Comparison of ENCODE assay signal across 8 mouse cellular contexts in the genomic region with DNA sequence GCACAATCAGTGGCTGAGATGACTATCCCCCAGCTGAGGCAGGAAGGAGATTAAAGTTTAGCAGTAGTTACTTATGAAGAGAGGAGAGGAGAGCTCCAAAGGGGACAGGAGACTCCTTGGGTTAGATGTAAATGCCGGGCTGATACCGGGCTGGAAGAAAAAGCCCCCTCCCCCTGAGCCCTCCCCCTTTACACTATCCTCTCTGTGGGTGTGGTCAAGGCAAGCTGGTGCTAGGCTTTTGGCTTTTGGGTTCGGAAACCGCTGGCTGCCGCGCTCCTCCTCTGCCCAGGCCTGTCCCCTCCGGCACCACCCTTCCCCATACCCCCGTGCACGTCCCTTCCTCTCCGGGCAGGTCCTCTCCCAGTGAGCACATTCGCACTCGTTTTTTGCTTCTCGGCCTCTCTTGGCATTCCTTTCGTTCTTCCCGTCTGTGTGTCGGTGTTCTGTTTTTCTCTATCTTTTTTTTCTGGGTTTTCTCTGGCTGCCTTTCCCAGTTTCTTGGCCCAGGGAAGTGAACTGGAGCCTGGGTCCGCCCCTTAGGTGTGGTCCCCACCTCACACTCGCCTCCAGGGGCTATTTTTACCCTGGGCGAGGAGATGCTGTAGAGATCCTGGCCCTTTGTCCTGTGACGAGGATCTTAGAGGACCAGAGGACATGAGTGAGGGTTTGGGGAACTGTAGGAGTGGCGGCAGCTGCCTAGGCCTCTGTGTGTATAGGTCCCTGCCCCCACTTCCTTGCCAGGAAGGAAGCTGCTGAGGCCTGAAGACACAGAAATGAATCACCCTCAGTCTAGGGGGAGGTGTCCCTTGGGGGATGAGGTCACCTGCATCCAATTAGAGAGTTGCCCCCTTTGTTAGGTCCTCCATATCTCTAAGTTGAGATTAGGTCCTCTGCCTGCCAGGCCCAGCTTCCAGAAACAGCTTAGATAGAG. TPM values are rescaled to one million over a fixed set of nuclear protein-coding genes. Genes with fewer than 3 reads are reported as not detected.
DNase-seq lines count a peak whose midpoint lies in the region; ATAC-seq and TF ChIP-seq lines count a peak whose summit lies in the region.

No protein-coding gene starts in this region.

- intact Hi-C loops in left cerebral cortex, postnatal 4 days (cut with DNase I): no loop called here
- intact Hi-C loops in gastrocnemius, postnatal 14 days (cut with DNase I; ENCODE audit: low total_unique reads): no loop called here

- H3K4me1 ChIP-seq in liver, postnatal 0 days (ENCODE audit: insufficient read depth): peaks cover 38% of the 10 kb centered on the region
- H3K4me1 ChIP-seq in neural tube, embryonic 12.5 days: peaks cover 52% of the 10 kb centered on the region

- H3K9ac ChIP-seq in liver, postnatal 0 days (replicated peaks): peak overlapping the region; percentile 87
- peak overlapping the region; percentile 80 for H3K9ac ChIP-seq in neural tube, embryonic 12.5 days

- peak overlapping the region; percentile 99 for H3K4me2 ChIP-seq in liver, postnatal 0 days (ENCODE audit: low read depth, low read length)
- peak overlapping the region; percentile 82 for H3K4me2 ChIP-seq in neural tube, embryonic 12.5 days (replicated peaks)

- TF ChIP-seq EP300 in liver, postnatal 0 days (IDR thresholded peaks at IDR 0.05; ENCODE audit: low read depth): peak; percentile 29; the same call in 1 of the 2 replicates

- H3K27ac ChIP-seq in liver, postnatal 0 days (ENCODE audit: low read depth): peak overlapping the region; percentile 98
- H3K27ac ChIP-seq in neural tube, embryonic 12.5 days: peak overlapping the region; percentile 83

- DNase-seq in left cerebral cortex, postnatal 4 days: peak; percentile 86
- no peak for DNase-seq in left cerebral cortex, adult 18-20 months (ENCODE audit: low spot score in 2 of 2)
- DNase-seq in cerebellum, postnatal 14 days: peak; percentile 68 to 80
- DNase-seq in gastrocnemius, postnatal 14 days: peak; percentile 63
- peak; percentile 76 for DNase-seq in liver, postnatal 0 days
- peak; percentile 67 to 82 for DNase-seq in thymus, postnatal 36 days

- WGBS in liver, postnatal 0 days (ENCODE audit: insufficient replicate concordance): 4% methylated on average over 21 of the region's 21 CpGs
- WGBS in neural tube, embryonic 12.5 days: 2% methylated on average over 21 of the region's 21 CpGs

- no peaks in the 10 kb centered on the region for H3K9me3 ChIP-seq in liver, postnatal 0 days (ENCODE audit: low read length)
- no peaks in the 10 kb centered on the region for H3K9me3 ChIP-seq in neural tube, embryonic 12.5 days

- H3K4me3 ChIP-seq in liver, postnatal 0 days (ENCODE audit: low read depth, low read length): peak overlapping the region; percentile 68
- peak overlapping the region; percentile 42 for H3K4me3 ChIP-seq in neural tube, embryonic 12.5 days

- peak; percentile 82 for ATAC-seq in inflammation-experienced regulatory T-cells, adult 6 months
- peak; percentile 53 for ATAC-seq in liver, postnatal 0 days
- peak; percentile 61 for ATAC-seq in neural tube, embryonic 12.5 days (ENCODE audit: low FRiP score, low read depth)

- TF ChIP-seq CTCF in liver, postnatal 0 days (IDR thresholded peaks at IDR 0.05; ENCODE audit: low read depth): no peak

- no peaks in the 10 kb centered on the region for H3K27me3 ChIP-seq in liver, postnatal 0 days (ENCODE audit: insufficient read depth, low read length)
- H3K27me3 ChIP-seq in neural tube, embryonic 12.5 days (replicated peaks): no peaks in the 10 kb centered on the region

- H3K36me3 ChIP-seq in liver, postnatal 0 days (replicated peaks; ENCODE audit: insufficient read depth, low read length): peaks cover 41% of the 10 kb centered on the region
- H3K36me3 ChIP-seq in neural tube, embryonic 12.5 days: peaks cover 33% of the 10 kb centered on the region

RNA-seq across cellular contexts. Expression of gene Clic1, which starts 1.7 kb away (rescaled TPM):
- total RNA-seq in left cerebral cortex, postnatal 4 days (2021): 10 to 100 TPM; 20.2 to 20.3 TPM
- total RNA-seq in left cerebral cortex, adult 18-20 months (2021): 10 to 100 TPM in 1 of 2 experiments, 1 to 10 TPM in 1; 9.1 to 10.2 TPM
- 10 to 100 TPM; 28.3 to 32.5 TPM for total RNA-seq in gastrocnemius, postnatal 14 days (2021)
- polyA plus RNA-seq in inflammation-experienced regulatory T-cells, adult 6 months (2017; shearing (Covaris generic)): 100 to 1,000 TPM; 487 to 766 (median 514) TPM
- 98.6 and 102 TPM in 2 replicates for polyA plus RNA-seq in liver, postnatal 0 days (2015; fragmentation: Nextera tagmentation; extraction: Ambion mirVana)
- 169 and 178 TPM in 2 replicates for polyA plus RNA-seq in neural tube, embryonic 12.5 days (2016; fragmentation: Nextera tagmentation; extraction: Ambion mirVana)

RNA-seq across cellular contexts. Expression of gene Msh5, which starts 4.9 kb away (rescaled TPM):
- total RNA-seq in left cerebral cortex, postnatal 4 days (2021): 1 to 10 TPM; 2.0 to 3.2 TPM
- total RNA-seq in left cerebral cortex, adult 18-20 months (2021): under 1 TPM; 0.65 to 0.68 TPM
- under 1 TPM; 0.84 to 0.94 TPM for total RNA-seq in gastrocnemius, postnatal 14 days (2021)
- 1 to 10 TPM; 1.3 to 1.4 (median 1.4) TPM for polyA plus RNA-seq in inflammation-experienced regulatory T-cells, adult 6 months (2017; shearing (Covaris generic))
- 3.8 and 4.2 TPM in 2 replicates for polyA plus RNA-seq in liver, postnatal 0 days (2015; fragmentation: Nextera tagmentation; extraction: Ambion mirVana)
- polyA plus RNA-seq in neural tube, embryonic 12.5 days (2016; fragmentation: Nextera tagmentation; extraction: Ambion mirVana): 3.1 and 4.1 TPM in 2 replicates

RNA-seq across cellular contexts. Expression of gene Ddah2, which starts 7.4 kb away (rescaled TPM):
- 100 to 1,000 TPM; 101 to 115 TPM for total RNA-seq in left cerebral cortex, postnatal 4 days (2021)
- total RNA-seq in left cerebral cortex, adult 18-20 months (2021): 10 to 100 TPM in 1 of 2 experiments, 1 to 10 TPM in 1; 9.9 to 11.6 TPM
- total RNA-seq in gastrocnemius, postnatal 14 days (2021): 10 to 100 TPM; 23.4 to 32.2 TPM
- 1 to 10 TPM in 2 of 3 experiments, under 1 TPM in 1; 0.91 to 3.0 (median 1.3) TPM for polyA plus RNA-seq in inflammation-experienced regulatory T-cells, adult 6 months (2017; shearing (Covaris generic))
- polyA plus RNA-seq in liver, postnatal 0 days (2015; fragmentation: Nextera tagmentation; extraction: Ambion mirVana): 15.8 and 17.2 TPM in 2 replicates
- 564 and 591 TPM in 2 replicates for polyA plus RNA-seq in neural tube, embryonic 12.5 days (2016; fragmentation: Nextera tagmentation; extraction: Ambion mirVana)

RNA-seq across cellular contexts. Expression of gene Ly6g6c, which starts 13.8 kb away (rescaled TPM):
- total RNA-seq in left cerebral cortex, postnatal 4 days (2021): not detected
- total RNA-seq in left cerebral cortex, adult 18-20 months (2021): not detected
- total RNA-seq in gastrocnemius, postnatal 14 days (2021): not detected
- polyA plus RNA-seq in inflammation-experienced regulatory T-cells, adult 6 months (2017; shearing (Covaris generic)): not detected
- 0.32 and 0.49 TPM in 2 replicates for polyA plus RNA-seq in liver, postnatal 0 days (2015; fragmentation: Nextera tagmentation; extraction: Ambion mirVana)
- not detected in 2 replicates for polyA plus RNA-seq in neural tube, embryonic 12.5 days (2016; fragmentation: Nextera tagmentation; extraction: Ambion mirVana)

RNA-seq across cellular contexts. Expression of gene Mpig6b, which starts 14.6 kb away (rescaled TPM):
- total RNA-seq in left cerebral cortex, postnatal 4 days (2021): not detected
- not detected for total RNA-seq in left cerebral cortex, adult 18-20 months (2021)
- total RNA-seq in gastrocnemius, postnatal 14 days (2021): not detected
- polyA plus RNA-seq in inflammation-experienced regulatory T-cells, adult 6 months (2017; shearing (Covaris generic)): not detected
- polyA plus RNA-seq in liver, postnatal 0 days (2015; fragmentation: Nextera tagmentation; extraction: Ambion mirVana): 6.5 and 7.1 TPM in 2 replicates
- polyA plus RNA-seq in neural tube, embryonic 12.5 days (2016; fragmentation: Nextera tagmentation; extraction: Ambion mirVana): 0.81 and 0.88 TPM in 2 replicates

Comparison
In these comparisons a context has a peak if more than half of its experiments do, and no peak if none do; other contexts are left out.
1. DNase-seq: peak in left cerebral cortex, postnatal 4 days (single experiment), cerebellum, postnatal 14 days (2 of 2), gastrocnemius, postnatal 14 days (single experiment), liver, postnatal 0 days (single experiment) and thymus, postnatal 36 days (2 of 2); none in left cerebral cortex, adult 18-20 months (0 of 2).
2. Peak in every context shown above with its lines, with median percentiles within 50 percentile points of each other: ATAC-seq.